Mouse (Mus musculus) midbrain, embryonic 11.5 days (tissue): ENCODE results near the gene Zfp646. TPM values are rescaled to one million over a fixed set of nuclear protein-coding genes. Genes with fewer than 3 reads are reported as not detected.

Source experiments
- ATAC-seq: fragments of 200-750 bp; cut with Nextera tagmentation; 2 replicates; pipeline ENCODE4 v1.8.0; 2017; ENCODE audit warnings: moderate TSS enrichment, moderate library complexity; ENCODE audit not compliant: low FRiP score
- DNase-seq: peaks from one replicate; pipeline ENCODE4 v3.0.0; 2015; ENCODE audit warnings: low spot score; ENCODE audit errors: missing footprints
- H3K27ac ChIP-seq: fragments of 300-500 bp; sonication (generic); 2 replicates; pipeline ENCODE4 v1.5.1; 2014; ENCODE audit warnings: low read depth, low read length
- H3K27me3 ChIP-seq: fragments of 300-500 bp; sonication (generic); 2 replicates; pipeline ENCODE4 v1.6.1; 2014; ENCODE audit warnings: mild to moderate bottlenecking, low read length, moderate library complexity, mixed read lengths; ENCODE audit not compliant: control insufficient read depth, insufficient read depth
- H3K36me3 ChIP-seq: fragments of 300-500 bp; sonication (generic); 2 replicates; pipeline ENCODE4 v1.6.1; 2014; ENCODE audit warnings: mild to moderate bottlenecking, low read length, moderate library complexity, mixed read lengths; ENCODE audit not compliant: control insufficient read depth, insufficient read depth
- H3K4me1 ChIP-seq: fragments of 300-500 bp; sonication (generic); 2 replicates; pipeline ENCODE4 v1.6.1; 2014; ENCODE audit warnings: low read length; ENCODE audit not compliant: control insufficient read depth, insufficient read depth
- H3K4me2 ChIP-seq: fragments of 300-500 bp; sonication (generic); 2 replicates; pipeline ENCODE4 v1.6.1; 2014; ENCODE audit warnings: mild to moderate bottlenecking, moderate library complexity
- H3K4me3 ChIP-seq: fragments of 300-500 bp; sonication (generic); 2 replicates; pipeline ENCODE4 v1.5.1; 2014; ENCODE audit warnings: low read depth, low read length
- H3K9ac ChIP-seq: fragments of 300-500 bp; sonication (generic); 2 replicates; pipeline ENCODE4 v1.6.1; 2014; ENCODE audit warnings: low read length
- H3K9me3 ChIP-seq: fragments of 300-500 bp; sonication (generic); 2 replicates; pipeline ENCODE4 v1.6.1; 2016; ENCODE audit warnings: low read length; ENCODE audit not compliant: control insufficient read depth
- WGBS: fragments of 180-500 bp; shearing (Covaris S2); extraction: QIAGEN DNeasy Blood & Tissue Kit; methylation state at CpG from one replicate; pipeline ENCODE4 v1.1.7; 2014; 5-methylcytosine and 5-hydroxymethylcytosine counted together
- polyA plus RNA-seq: library from polyadenylated mRNA; unstranded; fragments of >200 nt; fragmentation: Nextera tagmentation; extraction: Ambion mirVana; gene quantifications from 2 replicates; pipeline ENCODE4 v1.2.1, GENCODE M21; 2014

The Zfp646 gene
- polyA plus RNA-seq, 1 experiment from 2014 or later, result 17.4 TPM

GRCm38 (mm10) chr7:127875627-127876001 is 407 bp upstream of the Zfp646 start:
- Histone ChIP-seq H3K9ac (peak overlapping the region; percentile 99), H3K36me3 (peaks cover 20% of the 10 kb centered on the region), H3K27me3 (no peaks in the 10 kb centered on the region), H3K4me3 (peak overlapping the region; percentile 95), H3K4me1 (peaks cover 17% of the 10 kb centered on the region), H3K4me2 (peak overlapping the region; percentile 69), H3K27ac (peak overlapping the region; percentile 99), H3K9me3 (no peaks in the 10 kb centered on the region)
- DNase-seq (peak; percentile 99), ATAC-seq (peak; percentile 97)
- WGBS, result under 1% methylated on average over 43 of the region's 43 CpGs

- H3K36me3 ChIP-seq, result peaks cover 29% of the 10 kb centered on the region
- peak within 1 kb of the TSS; percentile 95 for H3K4me3 ChIP-seq
- ATAC-seq (peak; percentile 50), DNase-seq (peak; percentile 100)
- H3K4me1 ChIP-seq, result peaks cover 17% of the 10 kb centered on the region
- WGBS, result under 1% methylated on average over 60 of the region's 60 CpGs
- H3K27ac ChIP-seq, result peak within 1 kb of the TSS; percentile 99
- H3K9ac ChIP-seq, result peak within 1 kb of the TSS; percentile 99
- peak within 1 kb of the TSS; percentile 69 for H3K4me2 ChIP-seq
- no peaks in the 10 kb centered on the region for H3K9me3 ChIP-seq
- H3K27me3 ChIP-seq, result no peaks in the 10 kb centered on the region
Observed at GRCm38 (mm10) chr7:127876467-127877348, 687 bp downstream of the Zfp646 start, which contains the start of gene Zfp668. Gene Zfp668 (minus strand): TSS chr7:127876828.

- Histone ChIP-seq H3K4me1 (peaks cover 15% of the 10 kb centered on the region), H3K9ac (no peak overlapping the region), H3K27me3 (no peaks in the 10 kb centered on the region), H3K36me3 (peaks cover 46% of the 10 kb centered on the region), H3K27ac (no peak overlapping the region), H3K9me3 (no peaks in the 10 kb centered on the region), H3K4me3 (no peak overlapping the region), H3K4me2 (no peak overlapping the region)
- ATAC-seq, result no peak
- 97% methylated on average over 9 of the region's 9 CpGs for WGBS
- no peak for DNase-seq
Observed at GRCm38 (mm10) chr7:127879301-127879700, 3.3 kb downstream of the Zfp646 start.

- ATAC-seq, result no peak
- H3K4me3 ChIP-seq, result no peak overlapping the region
- H3K27ac ChIP-seq, result no peak overlapping the region
- no peak overlapping the region for H3K4me2 ChIP-seq
- no peak for DNase-seq
- no peak overlapping the region for H3K9ac ChIP-seq
- H3K4me1 ChIP-seq, result peaks cover 11% of the 10 kb centered on the region
- 91% methylated on average over 12 of the region's 12 CpGs for WGBS
- H3K36me3 ChIP-seq, result peaks cover 52% of the 10 kb centered on the region
- no peaks in the 10 kb centered on the region for H3K27me3 ChIP-seq
- H3K9me3 ChIP-seq, result no peaks in the 10 kb centered on the region
Observed at GRCm38 (mm10) chr7:127880431-127880830, 4.4 kb downstream of the Zfp646 start.

- ATAC-seq (no peak), DNase-seq (no peak)
- 79% methylated on average over 6 of the region's 6 CpGs for WGBS
- Histone ChIP-seq H3K36me3 (peaks cover 50% of the 10 kb centered on the region), H3K27ac (no peak overlapping the region), H3K4me2 (no peak overlapping the region), H3K9ac (no peak overlapping the region), H3K4me3 (no peak overlapping the region), H3K4me1 (peaks cover 4% of the 10 kb centered on the region), H3K27me3 (no peaks in the 10 kb centered on the region), H3K9me3 (no peaks in the 10 kb centered on the region)
Observed at GRCm38 (mm10) chr7:127885951-127886350, 9.9 kb downstream of the Zfp646 start.

GRCm38 (mm10) chr7:127886551-127886950 is 10.5 kb downstream of the Zfp646 start:
- H3K36me3 ChIP-seq, result peaks cover 44% of the 10 kb centered on the region
- no peak overlapping the region for H3K27ac ChIP-seq
- H3K9me3 ChIP-seq, result no peaks in the 10 kb centered on the region
- WGBS, result 92% methylated on average over 6 of the region's 6 CpGs
- no peak overlapping the region for H3K4me3 ChIP-seq
- peaks cover 4% of the 10 kb centered on the region for H3K4me1 ChIP-seq
- no peaks in the 10 kb centered on the region for H3K27me3 ChIP-seq
- H3K9ac ChIP-seq, result no peak overlapping the region
- ATAC-seq (no peak), DNase-seq (no peak)
- H3K4me2 ChIP-seq, result no peak overlapping the region

GRCm38 (mm10) chr7:127887191-127887590 is 11.2 kb downstream of the Zfp646 start:
- H3K27me3 ChIP-seq, result no peaks in the 10 kb centered on the region
- peaks cover 38% of the 10 kb centered on the region for H3K36me3 ChIP-seq
- H3K27ac ChIP-seq, result no peak overlapping the region
- no peak overlapping the region for H3K9ac ChIP-seq
- no peak overlapping the region for H3K4me3 ChIP-seq
- H3K9me3 ChIP-seq, result no peaks in the 10 kb centered on the region
- DNase-seq, result no peak
- peaks cover 4% of the 10 kb centered on the region for H3K4me1 ChIP-seq
- ATAC-seq, result no peak
- 85% methylated on average over 8 of the region's 8 CpGs for WGBS
- H3K4me2 ChIP-seq, result no peak overlapping the region

- ATAC-seq (no peak), DNase-seq (no peak)
- no peak overlapping the region for H3K27ac ChIP-seq
- H3K4me1 ChIP-seq, result peaks cover 4% of the 10 kb centered on the region
- WGBS, result 83% methylated on average over 3 of the region's 3 CpGs
- H3K9me3 ChIP-seq, result no peaks in the 10 kb centered on the region
- no peaks in the 10 kb centered on the region for H3K27me3 ChIP-seq
- no peak overlapping the region for H3K4me2 ChIP-seq
- no peak overlapping the region for H3K9ac ChIP-seq
- no peak overlapping the region for H3K4me3 ChIP-seq
- H3K36me3 ChIP-seq, result peaks cover 33% of the 10 kb centered on the region
Observed at GRCm38 (mm10) chr7:127887781-127888180, 11.8 kb downstream of the Zfp646 start.

- no peak overlapping the region for H3K4me2 ChIP-seq
- DNase-seq, result no peak
- no peak overlapping the region for H3K9ac ChIP-seq
- no peaks in the 10 kb centered on the region for H3K27me3 ChIP-seq
- no peak overlapping the region for H3K4me3 ChIP-seq
- no peaks in the 10 kb centered on the region for H3K9me3 ChIP-seq
- 73% methylated on average over 3 of the region's 3 CpGs for WGBS
- H3K27ac ChIP-seq, result no peak overlapping the region
- H3K4me1 ChIP-seq, result peaks cover 1% of the 10 kb centered on the region
- ATAC-seq, result no peak
- peaks cover 26% of the 10 kb centered on the region for H3K36me3 ChIP-seq
Observed at GRCm38 (mm10) chr7:127888821-127889220, 12.8 kb downstream of the Zfp646 start.
